Mouse (Mus musculus) neutrophil, adult 5-6 weeks (primary cell): Measurements from ENCODE around the gene Gm11011. TPM values are rescaled to one million over a fixed set of nuclear protein-coding genes. Genes with fewer than 3 reads are reported as not detected.

Experiments
- ATAC-seq: fragments of 151-379, 151-347 bp; 2 replicates; pipeline ENCODE4 v1.8.0; 2017; ENCODE audit warnings: mild to moderate bottlenecking, moderate TSS enrichment; ENCODE audit not compliant: insufficient number of reproducible peaks, poor library complexity, low FRiP score, severe bottlenecking; ENCODE audit errors: extremely low read depth
- total RNA-seq: library from RNA; stranded (forward); fragments of 200-1000 nt; gene quantifications from 2 replicates; pipeline ENCODE4 v1.2.3, GENCODE M21; 2017

The Gm11011 gene
- total RNA-seq, 1 experiment from 2014 or later, result not detected

- no peak for ATAC-seq
These were observed 6.2 kb upstream of the Gm11011 start for GRCm38 (mm10) chr2:169593742-169594141.

DNA sequence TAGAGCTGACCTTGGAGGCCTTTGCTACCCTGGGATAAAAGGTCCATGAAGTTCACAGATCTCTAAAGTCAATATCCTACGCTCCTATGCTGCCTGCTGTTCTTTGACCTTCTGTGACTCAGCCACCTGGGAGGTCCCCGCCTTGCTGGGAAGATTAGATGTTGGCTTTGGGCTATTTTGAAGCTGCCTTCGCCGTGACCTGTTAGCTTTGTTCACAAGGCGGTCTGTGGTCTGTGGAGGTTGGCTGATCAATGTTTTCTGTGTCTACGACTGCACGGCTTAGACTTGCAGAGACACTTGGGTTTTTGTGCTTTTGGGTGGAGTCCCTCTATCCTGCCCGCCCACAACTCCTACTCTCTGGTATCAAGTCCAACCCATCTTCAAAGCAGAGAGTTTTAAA lies 2.9 kb upstream of the Gm11011 start:
- ATAC-seq, result no peak

DNA sequence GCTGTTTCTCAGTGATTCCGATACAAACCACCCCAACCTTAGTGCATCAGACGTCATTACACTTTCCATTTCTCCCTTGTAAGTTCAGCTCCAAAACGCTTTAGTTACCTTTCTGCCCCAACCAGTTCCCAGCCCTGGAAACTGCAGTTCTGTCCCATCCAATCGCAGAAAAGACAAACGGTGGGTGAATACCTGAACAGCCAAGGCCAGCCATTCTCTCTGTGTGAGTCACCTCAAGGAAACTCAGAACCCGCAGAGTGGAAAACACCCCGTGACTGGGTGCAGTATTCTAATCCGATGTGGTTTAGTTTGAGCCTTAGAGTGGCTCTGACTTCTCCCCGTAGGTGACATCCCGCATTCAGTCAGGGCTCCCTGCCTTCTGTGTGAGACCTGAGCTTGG lies 2.2 kb upstream of the Gm11011 start:
- ATAC-seq, result no peak

GRCm38 (mm10) chr2:169586688-169587087 lies 857 bp downstream of the Gm11011 start:
- no peak for ATAC-seq

DNA sequence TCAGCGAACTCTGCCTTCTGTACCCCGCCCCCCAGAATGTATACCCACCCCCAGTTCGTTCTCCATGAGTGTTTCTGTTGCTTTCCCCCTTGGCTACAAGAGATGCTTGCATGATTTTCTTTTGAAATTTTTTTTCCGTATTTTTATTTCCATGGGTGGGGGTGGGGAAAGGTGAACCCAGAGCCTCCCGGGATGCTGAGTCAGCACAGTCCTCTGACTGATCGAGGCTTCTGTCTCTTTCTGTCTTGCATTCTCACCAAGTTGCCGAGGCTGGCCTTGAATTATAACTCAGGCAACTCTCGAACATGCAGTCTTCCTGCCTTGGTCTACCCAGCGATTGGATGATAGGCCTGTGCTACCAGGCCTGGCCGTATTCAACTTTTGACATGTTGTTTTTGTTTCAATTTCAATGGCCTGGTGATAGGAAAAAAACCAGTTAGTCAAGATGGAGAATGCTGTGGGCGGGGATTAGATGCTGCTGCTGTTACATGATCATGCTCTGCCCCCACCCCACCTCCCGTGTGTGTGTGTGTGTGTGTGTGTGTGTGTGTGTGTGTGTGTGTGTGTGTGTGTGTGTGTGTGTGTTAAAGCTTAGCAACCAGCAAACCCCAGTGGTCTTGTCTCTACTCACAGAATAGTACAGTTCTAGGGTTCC lies 1.8 kb downstream of the Gm11011 start:
- no peak for ATAC-seq

- no peak for ATAC-seq
These were observed 2.6 kb downstream of the Gm11011 start for GRCm38 (mm10) chr2:169584745-169585456.

GRCm38 (mm10) chr2:169583476-169583875 lies 4.1 kb downstream of the Gm11011 start:
- no peak for ATAC-seq

- no peak for ATAC-seq
These were observed 9.9 kb downstream of the Gm11011 start for GRCm38 (mm10) chr2:169577508-169578196.

GRCm38 (mm10) chr2:169570063-169570462 lies 17.5 kb downstream of the Gm11011 start:
- no peak for ATAC-seq

DNA sequence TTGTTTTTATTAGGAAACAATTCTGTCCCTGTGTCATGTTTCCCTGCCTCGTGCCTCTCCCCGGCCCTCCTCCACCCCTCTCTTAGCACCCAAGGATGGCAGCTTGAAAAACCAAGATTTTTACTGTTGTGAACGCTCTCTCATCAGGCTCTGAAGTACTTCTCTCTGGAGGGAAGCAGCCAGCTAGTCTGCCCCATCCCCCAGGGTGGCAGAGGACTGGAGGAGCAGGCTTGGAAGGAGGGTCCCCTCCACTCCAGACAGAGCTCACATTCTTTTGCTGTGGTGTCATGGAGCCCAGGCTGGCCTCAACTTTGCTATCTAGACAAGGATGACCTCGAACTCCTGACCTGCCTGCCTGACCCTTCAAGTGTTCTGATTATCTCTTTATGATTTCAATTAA lies 21.4 kb downstream of the Gm11011 start:
- no peak for ATAC-seq

GRCm38 (mm10) chr2:169565751-169566150 lies 21.8 kb downstream of the Gm11011 start:
- no peak for ATAC-seq

DNA sequence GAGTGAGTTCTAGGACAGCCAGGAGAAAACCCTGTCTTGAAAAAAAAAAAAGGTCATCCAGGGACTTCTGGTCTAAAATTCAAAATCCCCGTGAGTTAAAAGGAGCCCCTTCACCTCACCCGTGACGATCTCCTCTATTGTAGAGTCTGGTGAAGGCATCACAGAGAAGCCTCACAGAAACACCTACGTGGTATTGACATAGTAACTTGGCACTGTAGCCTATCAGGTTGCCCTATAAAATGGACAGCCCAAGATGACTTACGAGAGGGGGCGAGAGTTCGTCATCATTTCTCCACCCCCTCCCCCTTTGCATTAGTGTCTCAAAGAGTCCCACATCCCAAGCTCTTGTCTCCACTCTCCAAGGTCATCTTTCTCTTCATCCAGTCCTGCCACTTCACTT lies 41.9 kb downstream of the Gm11011 start:
- no peak for ATAC-seq

- no peak for ATAC-seq
These were observed 48.6 kb downstream of the Gm11011 start for GRCm38 (mm10) chr2:169538906-169539305.

Other genes with a start within 250 kb of the Gm11011 start
- gene Tshz2, start 45.3 kb upstream of the Gm11011 start, total RNA-seq, result not detected in 2 replicates